Mouse (Mus musculus) midbrain, postnatal 0 days (tissue): ENCODE results near the gene Dner. TPM values are rescaled to one million over a fixed set of nuclear protein-coding genes. Genes with fewer than 3 reads are reported as not detected.

Experiments
- ATAC-seq: fragments of 200-750 bp; cut with Nextera tagmentation; 2 replicates; pipeline ENCODE4 v1.8.0; 2017; ENCODE audit warnings: moderate number of reproducible peaks, mild to moderate bottlenecking, moderate TSS enrichment, moderate library complexity; ENCODE audit not compliant: low FRiP score
- DNase-seq: peaks from one replicate; pipeline ENCODE4 v3.0.0-alpha.2; 2015; ENCODE audit warnings: low spot score
- H3K27ac ChIP-seq: fragments of 300-500 bp; sonication (generic); 2 replicates; pipeline ENCODE4 v1.5.1; 2014; ENCODE audit warnings: low read depth, mild to moderate bottlenecking, low read length, mixed read lengths
- H3K27me3 ChIP-seq: fragments of 300-500 bp; sonication (generic); 2 replicates; pipeline ENCODE4 v1.6.1; 2014; ENCODE audit warnings: low read length, control low read depth, mixed read lengths; ENCODE audit not compliant: insufficient read depth
- H3K36me3 ChIP-seq: fragments of 300-500 bp; sonication (generic); 2 replicates; pipeline ENCODE4 v1.6.1; 2014; ENCODE audit warnings: low read length, control low read depth, mixed read lengths; ENCODE audit not compliant: insufficient read depth
- H3K4me1 ChIP-seq: fragments of 300-500 bp; sonication (generic); 2 replicates; pipeline ENCODE4 v1.6.1; 2014; ENCODE audit warnings: mild to moderate bottlenecking, control low read depth, antibody characterized with exemption, low read length, mixed read lengths; ENCODE audit not compliant: insufficient read depth
- H3K4me2 ChIP-seq: fragments of 300-500 bp; sonication (generic); 2 replicates; pipeline ENCODE4 v1.6.1; 2014; ENCODE audit warnings: low read depth, mild to moderate bottlenecking, low read length, mixed read lengths; ENCODE audit not compliant: poor library complexity, severe bottlenecking
- H3K4me3 ChIP-seq: fragments of 300-500 bp; sonication (generic); 2 replicates; pipeline ENCODE4 v1.5.1; 2014; ENCODE audit warnings: low read depth, mild to moderate bottlenecking, low read length, moderate library complexity
- H3K9ac ChIP-seq: fragments of 300-500 bp; sonication (generic); replicated peaks from 2 replicates; pipeline ENCODE4 v1.6.1; 2014; ENCODE audit warnings: mild to moderate bottlenecking, low read length, moderate library complexity, mixed read lengths; ENCODE audit not compliant: poor library complexity, severe bottlenecking
- H3K9me3 ChIP-seq: fragments of 300-500 bp; sonication (generic); 2 replicates; pipeline ENCODE4 v1.6.1; 2016; ENCODE audit warnings: low read length, control low read depth
- CTCF ChIP-seq: IDR thresholded peaks from 2 replicates; pipeline ENCODE4 v1.5.1; 2016; ENCODE audit warnings: antibody characterized with exemption, mild to moderate bottlenecking
- WGBS: fragments of 180-500 bp; shearing (Covaris S2); extraction: QIAGEN DNeasy Blood & Tissue Kit; methylation state at CpG from one replicate; pipeline ENCODE4 v1.1.7; 2014; 5-methylcytosine and 5-hydroxymethylcytosine counted together
- polyA plus RNA-seq: library from polyadenylated mRNA; unstranded; fragments of >200 nt; fragmentation: Nextera tagmentation; extraction: Ambion mirVana; gene quantifications from 2 replicates; pipeline ENCODE4 v1.2.1, GENCODE M21; 2015
- total RNA-seq: library from RNA; depleted of rRNA; stranded (reverse); fragments of >200 nt; gene quantifications from 2 replicates; pipeline ENCODE4 v1.2.3, GENCODE M21; 2014

The Dner gene
- total and polyA plus RNA-seq, 2 experiments from 2014 or later, result 321 to 323 TPM

GRCm38 (mm10) chr1:84395928-84396327 is 300.1 kb downstream of the Dner start:
- no peaks in the 10 kb centered on the region for H3K27me3 ChIP-seq
- no peak overlapping the region for H3K27ac ChIP-seq
- DNase-seq, result no peak
- H3K9ac ChIP-seq, result no peak overlapping the region
- H3K36me3 ChIP-seq, result peaks cover 8% of the 10 kb centered on the region; the same call in 1 of the 2 replicates
- no peak for TF ChIP-seq CTCF
- H3K4me3 ChIP-seq, result no peak overlapping the region
- WGBS, result 61% methylated on average over 8 of the region's 8 CpGs
- no peaks in the 10 kb centered on the region for H3K4me1 ChIP-seq
- no peak overlapping the region for H3K4me2 ChIP-seq
- no peak for ATAC-seq
- no peaks in the 10 kb centered on the region for H3K9me3 ChIP-seq

- Histone ChIP-seq H3K27me3 (no peaks in the 10 kb centered on the region), H3K4me2 (no peak overlapping the region), H3K9ac (no peak overlapping the region), H3K9me3 (no peaks in the 10 kb centered on the region), H3K4me3 (no peak overlapping the region), H3K27ac (no peak overlapping the region), H3K4me1 (no peaks in the 10 kb centered on the region), H3K36me3 (peaks cover 12% of the 10 kb centered on the region; the same call in 1 of the 2 replicates)
- TF ChIP-seq CTCF, result no peak
- 92% methylated on average over 4 of the region's 4 CpGs for whole genome bisulfite sequencing
- ATAC-seq (no peak), DNase-seq (no peak)
These were observed 305.1 kb downstream of the Dner start for GRCm38 (mm10) chr1:84390961-84391360.

GRCm38 (mm10) chr1:84387616-84388015 is 308.4 kb downstream of the Dner start:
- ATAC-seq (no peak), DNase-seq (peak; percentile 56)
- Histone ChIP-seq H3K36me3 (0 out of 2 replicates have a peak, but pooled peaks cover 12% of the 10 kb centered on the region), H3K27ac (no peak overlapping the region), H3K4me2 (no peak overlapping the region), H3K9me3 (no peaks in the 10 kb centered on the region), H3K27me3 (no peaks in the 10 kb centered on the region), H3K4me1 (no peaks in the 10 kb centered on the region), H3K4me3 (no peak overlapping the region), H3K9ac (no peak overlapping the region)
- 35% methylated on average over 4 of the region's 4 CpGs for WGBS
- no peak for TF ChIP-seq CTCF

- WGBS, result 70% methylated on average over 8 of the region's 8 CpGs
- H3K9me3 ChIP-seq, result no peaks in the 10 kb centered on the region
- H3K27me3 ChIP-seq, result no peaks in the 10 kb centered on the region
- H3K9ac ChIP-seq, result no peak overlapping the region
- peaks cover 13% of the 10 kb centered on the region; the same call in 1 of the 2 replicates for H3K36me3 ChIP-seq
- H3K4me2 ChIP-seq, result no peak overlapping the region
- H3K4me3 ChIP-seq, result no peak overlapping the region
- TF ChIP-seq CTCF, result no peak
- no peaks in the 10 kb centered on the region for H3K4me1 ChIP-seq
- DNase-seq (peak; percentile 30), ATAC-seq (no peak)
- no peak overlapping the region for H3K27ac ChIP-seq
These were observed 309.4 kb downstream of the Dner start for GRCm38 (mm10) chr1:84386481-84387146.

GRCm38 (mm10) chr1:84382709-84383108 is 313.3 kb downstream of the Dner start:
- no peak overlapping the region for H3K9ac ChIP-seq
- no peaks in the 10 kb centered on the region for H3K27me3 ChIP-seq
- no peak overlapping the region for H3K4me3 ChIP-seq
- no peak for TF ChIP-seq CTCF
- DNase-seq (no peak), ATAC-seq (no peak)
- H3K4me1 ChIP-seq, result no peaks in the 10 kb centered on the region
- peaks cover 17% of the 10 kb centered on the region; the same call in 1 of the 2 replicates for H3K36me3 ChIP-seq
- 81% methylated on average over 1 of the region's 1 CpGs for WGBS
- no peak overlapping the region for H3K4me2 ChIP-seq
- H3K9me3 ChIP-seq, result no peaks in the 10 kb centered on the region
- H3K27ac ChIP-seq, result no peak overlapping the region

GRCm38 (mm10) chr1:84382064-84382463 is 314.0 kb downstream of the Dner start:
- ATAC-seq (no peak), DNase-seq (no peak)
- no peak overlapping the region for H3K4me2 ChIP-seq
- no peaks in the 10 kb centered on the region for H3K4me1 ChIP-seq
- peaks cover 17% of the 10 kb centered on the region; the same call in 1 of the 2 replicates for H3K36me3 ChIP-seq
- H3K9me3 ChIP-seq, result no peaks in the 10 kb centered on the region
- WGBS, result 90% methylated on average over 5 of the region's 5 CpGs
- no peaks in the 10 kb centered on the region for H3K27me3 ChIP-seq
- H3K4me3 ChIP-seq, result no peak overlapping the region
- H3K9ac ChIP-seq, result no peak overlapping the region
- TF ChIP-seq CTCF, result no peak
- H3K27ac ChIP-seq, result no peak overlapping the region
